Mouse (Mus musculus) brown adipose tissue, adult 24 weeks (tissue): ENCODE measurements around the gene Ap2a2. TPM values are rescaled to one million over a fixed set of nuclear protein-coding genes. Genes with fewer than 3 reads are reported as not detected.
"Not testable (repeated sequence)": the region's sequence is repeated elsewhere in the genome, so short reads cannot be mapped to it uniquely, and the experiment has no call there.

Experiments
- H3K27ac ChIP-seq: fragments of 200-500 bp; replicated peaks from 2 replicates; pipeline ENCODE4 v1.5.1; 2012; ENCODE audit warnings: low read depth, mild to moderate bottlenecking, low read length
- H3K4me1 ChIP-seq: fragments of 200-500 bp; 2 replicates; pipeline ENCODE4 v1.6.1; 2012; ENCODE audit warnings: low read length, mixed read lengths; ENCODE audit not compliant: control insufficient read depth, insufficient read depth, insufficient read length
- H3K4me3 ChIP-seq: fragments of 200-500 bp; 2 replicates; pipeline ENCODE4 v1.5.1; 2012; ENCODE audit warnings: low read depth, mild to moderate bottlenecking, low read length, moderate library complexity; ENCODE audit not compliant: insufficient read depth
- polyA plus RNA-seq: library from polyadenylated mRNA; stranded (reverse); fragments of >200 nt; gene quantifications from 2 replicates; pipeline ENCODE4 v1.2.4, GENCODE M21; 2012; ENCODE audit not compliant: missing spikeins, insufficient read depth, insufficient read length

Ap2a2 gene
- polyA plus RNA-seq, 1 experiment: 42.7 TPM

DNA sequence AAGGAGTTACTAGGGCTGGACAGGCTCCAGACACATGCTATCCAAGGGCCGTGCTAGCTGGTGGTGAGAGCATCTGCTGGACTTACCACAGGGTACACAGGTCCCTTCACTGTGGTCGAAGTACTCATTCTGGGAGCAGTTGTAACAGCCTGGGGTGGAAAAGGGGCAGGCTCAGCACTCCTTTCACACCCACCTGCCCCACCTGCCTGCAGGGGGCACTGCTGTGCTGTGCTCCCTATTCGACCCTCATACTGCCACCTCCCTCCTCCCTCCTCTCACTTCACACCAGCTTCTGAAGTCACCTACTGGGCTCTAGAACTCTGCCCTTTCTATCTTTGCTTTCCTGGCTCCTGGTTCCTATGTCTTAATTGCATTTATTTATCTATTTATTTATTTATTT lies 81.2 kb downstream of the Ap2a2 start:
- Histone ChIP-seq H3K4me1 (no peaks in the 10 kb centered on the region), H3K27ac (no peak overlapping the region), H3K4me3 (no peak overlapping the region)

DNA sequence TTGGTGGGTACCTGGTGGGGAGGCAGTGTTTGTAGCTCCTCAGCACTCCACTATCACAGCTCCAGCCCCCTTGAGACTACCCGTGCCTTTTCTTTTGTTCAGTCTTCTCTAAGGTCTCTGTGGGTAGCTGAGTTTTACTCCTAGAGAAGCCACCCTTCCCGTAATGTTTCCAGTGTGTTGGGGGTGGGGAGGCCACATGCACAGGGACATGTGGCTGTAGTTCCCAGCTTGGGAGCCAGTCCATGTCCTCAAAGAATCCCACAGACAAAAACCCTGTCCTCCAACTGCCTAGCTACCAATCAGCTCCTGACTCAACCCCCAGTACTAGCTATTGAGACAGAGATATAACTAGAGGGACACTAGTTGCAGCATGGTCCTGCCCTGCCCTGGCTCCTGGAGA lies 85.1 kb downstream of the Ap2a2 start:
- Histone ChIP-seq H3K4me1 (no peaks in the 10 kb centered on the region), H3K27ac (no peak overlapping the region), H3K4me3 (no peak overlapping the region)

DNA sequence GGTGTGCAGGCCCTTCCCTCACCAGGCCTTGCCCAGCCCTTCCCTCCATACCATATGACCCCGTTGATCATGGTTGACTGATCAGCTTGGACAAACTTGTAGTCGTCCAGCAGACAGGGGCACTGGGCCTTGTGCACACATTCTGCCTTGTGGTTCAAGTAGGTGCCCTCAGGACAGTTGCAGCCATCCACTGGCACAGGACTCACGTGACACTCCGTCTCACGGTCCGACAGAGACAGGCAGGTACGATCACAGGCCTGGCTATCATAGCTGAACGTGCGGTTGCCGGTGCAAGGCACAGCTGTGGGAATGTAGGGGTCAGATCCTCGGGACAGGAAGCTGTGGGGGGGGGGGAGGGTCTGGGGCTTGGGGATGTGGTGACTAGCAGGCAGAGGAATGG lies 85.8 kb downstream of the Ap2a2 start:
- H3K4me3 ChIP-seq: no peak overlapping the region
- no peak overlapping the region for H3K27ac ChIP-seq
- no peaks in the 10 kb centered on the region for H3K4me1 ChIP-seq

DNA sequence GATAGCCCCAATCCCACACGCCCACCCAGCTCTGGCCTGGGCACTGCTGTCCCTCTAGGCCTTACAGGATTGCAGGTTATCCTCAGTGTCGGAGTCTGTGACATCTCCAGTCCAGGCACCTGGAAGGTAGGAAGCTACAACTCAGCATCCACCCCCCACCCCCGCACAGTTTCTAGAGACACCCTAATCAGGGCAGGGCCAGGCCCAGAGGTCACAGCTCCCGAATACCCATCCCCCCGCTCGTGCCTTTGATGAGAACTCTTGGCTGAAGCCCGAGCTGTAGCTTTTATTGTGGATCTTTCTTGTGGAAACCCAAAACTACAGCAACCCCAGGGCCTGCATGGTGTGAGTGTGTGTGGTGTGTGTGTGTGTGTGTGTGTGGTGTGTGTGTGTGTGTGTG lies 90.2 kb downstream of the Ap2a2 start:
- Histone ChIP-seq H3K4me3 (no peak overlapping the region), H3K27ac (no peak overlapping the region), H3K4me1 (no peaks in the 10 kb centered on the region)

DNA sequence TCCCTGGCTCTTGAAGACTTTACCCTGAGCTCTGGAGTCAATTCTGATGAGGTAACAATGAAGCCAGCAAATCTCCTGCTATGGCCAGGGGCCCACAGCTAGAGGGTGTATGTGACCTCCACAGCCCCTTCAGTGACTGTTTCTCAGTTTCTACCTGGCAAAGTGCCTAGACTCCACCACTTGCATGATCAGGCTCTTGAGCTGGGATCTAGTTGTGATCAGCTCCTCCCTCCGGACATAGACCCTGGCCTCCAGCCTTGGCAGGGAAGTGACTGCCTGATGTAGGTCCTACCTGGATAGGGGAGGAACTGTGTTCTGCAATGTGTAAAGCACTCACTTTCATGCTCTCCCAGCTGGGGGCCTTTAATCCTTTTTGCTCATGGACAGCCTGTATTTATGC lies 98.4 kb downstream of the Ap2a2 start:
- Histone ChIP-seq H3K27ac (no peak overlapping the region), H3K4me3 (no peak overlapping the region), H3K4me1 (no peaks in the 10 kb centered on the region)

DNA sequence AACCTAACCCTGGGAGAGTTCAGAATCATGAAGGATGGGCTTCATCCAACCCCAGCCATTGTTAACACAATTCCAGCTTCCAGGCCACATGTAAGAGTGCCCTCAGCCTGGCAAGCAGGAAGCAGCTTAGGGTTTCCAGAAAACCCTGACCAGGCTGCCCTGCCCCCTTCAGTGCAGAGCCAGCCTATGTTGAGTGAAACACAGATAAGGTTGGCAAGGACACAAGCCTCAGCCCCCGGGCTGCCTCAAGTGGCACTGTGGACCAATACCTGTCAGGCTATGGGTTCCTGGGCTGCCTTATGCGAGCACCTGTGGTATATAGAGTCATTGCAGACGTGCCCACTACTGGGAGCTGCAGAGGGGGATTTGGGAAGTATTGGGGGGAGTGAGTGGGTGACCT lies 99.5 kb downstream of the Ap2a2 start:
- Histone ChIP-seq H3K27ac (no peak overlapping the region), H3K4me1 (no peaks in the 10 kb centered on the region), H3K4me3 (no peak overlapping the region)

DNA sequence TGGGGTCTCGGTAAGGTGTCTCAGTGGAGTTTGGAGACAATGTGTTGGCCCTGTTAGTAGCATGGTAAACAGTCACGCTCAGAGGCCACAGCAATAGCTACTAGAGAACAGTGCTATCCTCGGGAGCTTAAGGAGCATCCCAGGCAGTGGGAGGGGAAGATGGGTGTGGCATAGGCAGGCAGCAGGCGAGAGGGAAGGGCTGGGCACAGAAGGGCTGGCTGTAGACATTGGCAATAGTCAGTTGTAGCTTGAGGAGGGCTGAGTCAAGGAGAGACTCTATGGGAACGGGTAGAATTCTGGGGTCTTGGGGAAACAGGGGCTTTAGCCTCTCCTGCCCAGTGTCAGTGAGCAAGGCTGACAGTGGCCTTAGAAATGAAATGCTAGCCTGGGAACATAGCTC lies 100.2 kb downstream of the Ap2a2 start:
- no peaks in the 10 kb centered on the region for H3K4me1 ChIP-seq
- H3K4me3 ChIP-seq: no peak overlapping the region
- H3K27ac ChIP-seq: no peak overlapping the region

DNA sequence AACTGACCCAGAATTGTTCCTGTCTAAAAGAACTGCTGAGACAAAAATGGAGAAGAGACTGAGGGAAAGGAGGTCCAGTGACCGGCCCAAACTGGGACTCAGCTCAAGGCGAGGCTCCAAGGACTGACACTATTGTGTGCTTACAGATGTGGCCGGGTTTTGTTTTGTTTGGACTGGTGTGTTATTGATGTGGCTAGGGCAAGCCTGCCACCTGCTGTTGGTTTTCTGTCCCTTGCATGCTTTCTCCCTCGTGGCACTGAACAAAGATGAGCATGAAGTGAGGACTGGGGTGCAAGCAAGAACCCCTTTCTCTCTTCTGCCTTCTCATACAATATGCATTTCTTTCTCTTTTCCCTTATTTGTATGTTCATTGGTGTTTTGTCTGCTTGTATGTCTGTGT lies 104.2 kb downstream of the Ap2a2 start:
- H3K4me1 ChIP-seq: no peaks in the 10 kb centered on the region

DNA sequence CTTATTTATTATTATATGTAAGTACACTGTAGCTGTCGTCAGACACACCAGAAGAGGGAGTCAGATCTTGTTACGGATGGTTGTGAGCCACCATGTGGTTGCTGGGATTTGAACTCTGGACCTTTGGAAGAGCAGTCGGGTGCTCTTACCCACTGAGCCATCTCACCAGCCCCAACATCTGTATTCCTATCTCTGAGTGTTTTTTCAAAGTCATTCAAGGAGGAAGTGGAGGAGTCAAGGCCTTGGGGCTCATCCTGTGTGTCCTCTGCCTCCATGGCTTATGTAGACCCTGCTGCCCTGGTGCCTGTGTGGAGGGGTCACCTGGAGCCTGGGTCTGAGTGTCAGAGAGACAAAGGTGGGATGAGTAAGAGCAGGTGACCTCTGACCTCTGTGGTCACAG lies 107.1 kb downstream of the Ap2a2 start:
- not testable (repeated sequence) for H3K4me1 ChIP-seq, H3K4me3 ChIP-seq, H3K27ac ChIP-seq

More for the DNA sequence above, 104.2 kb downstream of the Ap2a2 start:
- H3K4me3 ChIP-seq: no peak overlapping the region
- no peak overlapping the region for H3K27ac ChIP-seq

DNA sequence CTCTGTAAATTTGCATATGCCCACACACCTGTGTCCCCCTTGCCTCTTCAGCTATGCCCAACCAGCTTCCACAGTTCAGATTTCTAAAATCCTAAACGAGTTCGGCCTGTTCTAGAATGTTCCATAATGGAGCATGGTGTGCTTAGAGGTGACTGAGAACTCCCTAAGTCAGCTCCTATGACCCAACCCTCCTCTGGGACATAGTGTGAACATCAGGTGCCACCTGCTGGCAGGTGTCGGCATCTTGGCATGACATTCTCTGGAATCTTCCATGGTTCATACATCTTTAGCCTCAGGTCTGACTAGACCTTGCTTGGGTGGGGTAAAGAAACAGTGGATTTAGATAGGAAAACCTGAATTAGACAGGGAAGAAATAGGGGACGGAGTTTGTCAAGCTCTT lies 109.0 kb downstream of the Ap2a2 start:
- Histone ChIP-seq H3K4me3 (no peak overlapping the region), H3K27ac (no peak overlapping the region), H3K4me1 (no peaks in the 10 kb centered on the region)

DNA sequence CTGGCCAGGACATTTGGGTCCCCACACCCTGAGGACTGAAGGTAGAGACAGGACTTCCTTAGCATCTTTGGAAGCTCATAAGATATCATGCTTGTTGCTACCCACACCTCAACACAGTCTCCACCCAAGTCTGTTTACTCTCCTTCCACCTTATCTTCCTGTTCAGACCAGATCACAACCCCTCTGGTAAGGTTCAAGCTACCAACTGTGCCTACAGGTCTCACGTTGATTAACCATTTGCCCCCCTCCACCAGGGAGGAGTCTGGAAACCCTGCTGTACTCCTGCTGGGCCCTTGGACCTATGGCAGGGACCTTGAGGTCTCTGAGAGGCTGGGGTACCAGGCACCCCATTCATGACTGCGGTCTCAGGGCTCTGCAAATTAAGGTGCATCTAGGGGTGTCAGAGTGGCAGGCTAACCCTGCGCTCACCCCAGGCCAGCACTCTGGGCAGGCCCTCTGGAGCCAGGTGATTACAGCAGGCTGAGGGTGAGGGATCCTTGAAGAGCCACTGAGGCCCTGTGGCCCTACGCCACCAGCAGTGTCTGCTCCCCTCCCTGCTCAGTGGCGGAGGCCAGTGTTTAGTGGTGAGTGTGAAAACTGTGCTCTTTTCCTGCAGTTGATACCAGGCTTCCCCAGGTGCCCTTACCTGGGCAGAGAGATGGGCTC lies 109.8 kb downstream of the Ap2a2 start:
- no peak overlapping the region for H3K27ac ChIP-seq
- no peaks in the 10 kb centered on the region for H3K4me1 ChIP-seq
- no peak overlapping the region for H3K4me3 ChIP-seq

DNA sequence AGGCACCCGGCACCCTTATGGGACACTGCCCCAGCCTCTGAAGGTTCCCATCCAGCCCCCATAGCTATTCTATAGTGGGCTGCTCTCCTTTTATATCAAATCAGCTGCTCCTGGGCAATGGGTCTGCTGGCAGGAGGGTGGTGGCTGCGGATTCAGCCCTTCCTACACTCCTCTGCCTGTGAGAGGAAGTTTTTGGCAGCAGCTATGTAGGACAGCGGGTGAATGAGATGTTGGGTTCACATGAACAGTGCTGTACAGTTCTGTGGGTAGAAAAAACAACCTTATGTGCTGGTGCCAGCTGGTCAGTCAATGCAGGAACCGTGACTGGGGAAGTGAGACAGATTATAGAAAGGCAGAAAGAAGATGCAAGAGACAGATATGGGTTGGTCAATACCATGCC lies 116.9 kb downstream of the Ap2a2 start:
- Histone ChIP-seq H3K4me3 (no peak overlapping the region), H3K27ac (no peak overlapping the region), H3K4me1 (no peaks in the 10 kb centered on the region)

Other genes starting within 250 kb of the Ap2a2 start
- 5.9 and 15.8 TPM in 2 replicates for gene Deaf1, start 234.5 kb upstream of the Ap2a2 start, polyA plus RNA-seq
- gene Tmem80, start 234.4 kb upstream of the Ap2a2 start, polyA plus RNA-seq: 35.2 and 44.8 TPM in 2 replicates
- gene Eps8l2, start 223.3 kb upstream of the Ap2a2 start, polyA plus RNA-seq: 1.5 and 2.9 TPM in 2 replicates
- gene Taldo1, start 170.0 kb upstream of the Ap2a2 start, polyA plus RNA-seq: 1,487 and 1,572 TPM in 2 replicates
- 19.9 and 23.3 TPM in 2 replicates for gene Gatd1, start 148.0 kb upstream of the Ap2a2 start, polyA plus RNA-seq
- gene Cend1, start 132.7 kb upstream of the Ap2a2 start, polyA plus RNA-seq: 2.6 and 6.4 TPM in 2 replicates
- gene Slc25a22, start 124.3 kb upstream of the Ap2a2 start, polyA plus RNA-seq: 79.8 and 96.8 TPM in 2 replicates
- 0.58 and 0.75 TPM in 2 replicates for gene Pidd1, start 118.1 kb upstream of the Ap2a2 start, polyA plus RNA-seq
- gene Rplp2, start 114.8 kb upstream of the Ap2a2 start, polyA plus RNA-seq: 1,680 and 2,099 TPM in 2 replicates
- 2,152 and 2,404 TPM in 2 replicates for gene Pnpla2, start 107.0 kb upstream of the Ap2a2 start, polyA plus RNA-seq
- gene Cracr2b, start 101.1 kb upstream of the Ap2a2 start, polyA plus RNA-seq: 9.8 and 11.8 TPM in 2 replicates
- gene Cd151, start 94.8 kb upstream of the Ap2a2 start, polyA plus RNA-seq: 223 and 257 TPM in 2 replicates
- gene Polr2l, start 87.0 kb upstream of the Ap2a2 start, polyA plus RNA-seq: 28.8 and 36.4 TPM in 2 replicates
- gene Tspan4, start 86.9 kb upstream of the Ap2a2 start, polyA plus RNA-seq: 39.6 and 74.6 TPM in 2 replicates
- 13.4 and 19.8 TPM in 2 replicates for gene Chid1, start 22.3 kb upstream of the Ap2a2 start, polyA plus RNA-seq
- not detected in 2 replicates for gene Muc6, start 93.1 kb downstream of the Ap2a2 start, polyA plus RNA-seq
- not detected in 2 replicates for gene Muc2, start 128.2 kb downstream of the Ap2a2 start, polyA plus RNA-seq
- gene Muc5ac, start 226.8 kb downstream of the Ap2a2 start, polyA plus RNA-seq: not detected in 2 replicates